Mouse (Mus musculus) ES-Bruce4 (cell line): ENCODE data around the gene Urad.

Experiments used
- CTCF ChIP-seq: IDR thresholded peaks from one replicate; pipeline ENCODE4 v1.8.1; 2011; ENCODE audit warnings: low read depth, low read length
- POLR2A ChIP-seq: IDR thresholded peaks from one replicate; pipeline ENCODE4 v1.8.1; 2011; ENCODE audit warnings: low read length; ENCODE audit not compliant: insufficient read depth

GRCm38 (mm10) chr5:147277547-147277925 is 44.7 kb downstream of the Urad start:
- TF ChIP-seq CTCF = no peak
- TF ChIP-seq POLR2A = no peak
